Mouse (Mus musculus) cerebellum, adult 2 months (tissue): ENCODE results near the gene Prkce.

Source experiments
- CTCF ChIP-seq: fragments of 200-500 bp; IDR thresholded peaks from 2 replicates; pipeline ENCODE4 v1.5.1; 2011; ENCODE audit warnings: low read depth, mild to moderate bottlenecking, control low read depth, low read length, moderate library complexity, borderline replicate concordance; ENCODE audit not compliant: insufficient read depth
- POLR2A ChIP-seq: fragments of 200-500 bp; IDR thresholded peaks from 2 replicates; pipeline ENCODE4 v1.6.1; 2011; ENCODE audit warnings: low read length, control low read depth, borderline replicate concordance; ENCODE audit not compliant: insufficient read depth

DNA sequence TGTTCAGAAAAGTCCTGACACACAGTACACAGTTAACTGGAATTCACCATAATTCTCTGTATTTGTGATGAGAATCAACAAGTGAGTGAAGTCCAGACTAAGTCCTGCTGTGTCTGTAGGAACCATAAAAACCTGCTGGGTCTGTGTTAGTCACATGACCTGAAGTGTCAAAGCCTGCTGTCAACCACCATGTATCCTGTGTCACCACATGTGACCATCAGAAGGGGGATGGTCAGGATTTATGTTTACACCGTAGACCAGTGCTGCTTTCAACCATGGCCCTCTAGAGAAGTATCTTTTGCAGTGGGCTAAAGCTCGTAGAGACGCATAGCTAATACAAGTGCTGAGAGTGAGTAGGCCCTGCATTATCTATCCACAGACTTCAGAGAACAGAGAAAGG, 44.4 kb upstream of the Prkce start:
- TF ChIP-seq CTCF (no peak), POLR2A (no peak)
